Mouse (Mus musculus): Measurements from ENCODE around the gene Strn3.

DNA sequence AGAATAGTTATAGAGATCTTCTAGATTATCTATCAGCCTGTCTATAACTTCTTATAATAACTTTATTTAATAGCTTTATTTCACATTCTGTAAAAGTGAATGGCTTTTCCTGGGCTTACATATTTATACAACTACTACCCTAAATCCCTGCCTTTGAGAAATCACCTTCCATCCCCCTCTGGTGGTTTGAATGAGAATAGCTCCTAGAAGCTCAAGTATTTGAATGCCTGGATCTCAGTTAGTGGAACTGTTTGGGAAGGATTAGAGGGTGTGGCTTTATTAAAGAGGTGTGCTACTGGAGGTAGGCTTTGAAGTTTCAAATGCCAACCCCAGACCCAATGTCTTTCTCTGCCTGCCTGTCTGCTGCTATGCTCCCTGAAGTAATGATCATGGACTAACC lies 10.0 kb upstream of the Strn3 start:
- TF ChIP-seq POLR2A (IDR thresholded peaks at IDR 0.05; ENCODE audit: borderline replicate concordance, extremely low read depth, low read depth, low read length), result no peak
- no peak for TF ChIP-seq CTCF (IDR thresholded peaks at IDR 0.05; ENCODE audit: insufficient read depth, low read length)

Measured in lung, adult 2 months (tissue).